Mouse (Mus musculus) midbrain, embryonic 16.5 days (tissue): ENCODE results near the gene Fgfr2. TPM values are rescaled to one million over a fixed set of nuclear protein-coding genes. Genes with fewer than 3 reads are reported as not detected.
"Not testable (repeated sequence)": the region's sequence is repeated elsewhere in the genome, so short reads cannot be mapped to it uniquely, and the experiment has no call there.

Experiments
- ATAC-seq: fragments of 200-750 bp; cut with Nextera tagmentation; 2 replicates; pipeline ENCODE4 v1.8.0; 2017; ENCODE audit warnings: moderate TSS enrichment
- H3K27ac ChIP-seq: fragments of 300-500 bp; sonication (generic); 2 replicates; pipeline ENCODE4 v1.5.1; 2014; ENCODE audit warnings: mild to moderate bottlenecking, low read length, mixed read lengths
- H3K27me3 ChIP-seq: fragments of 300-500 bp; sonication (generic); 2 replicates; pipeline ENCODE4 v1.6.1; 2014; ENCODE audit warnings: low read depth, low read length, mixed read lengths; ENCODE audit not compliant: control insufficient read depth, insufficient read depth
- H3K36me3 ChIP-seq: fragments of 300-500 bp; sonication (generic); 2 replicates; pipeline ENCODE4 v1.6.1; 2014; ENCODE audit warnings: mild to moderate bottlenecking, low read length, moderate library complexity, mixed read lengths; ENCODE audit not compliant: control insufficient read depth, insufficient read depth
- H3K4me1 ChIP-seq: fragments of 300-500 bp; sonication (generic); 2 replicates; pipeline ENCODE4 v1.6.1; 2014; ENCODE audit warnings: mild to moderate bottlenecking, low read length, mixed read lengths; ENCODE audit not compliant: control insufficient read depth, insufficient read depth
- H3K4me2 ChIP-seq: fragments of 300-500 bp; sonication (generic); 2 replicates; pipeline ENCODE4 v1.6.1; 2014; ENCODE audit warnings: mild to moderate bottlenecking, low read length, mixed read lengths
- H3K4me3 ChIP-seq: fragments of 300-500 bp; sonication (generic); 2 replicates; pipeline ENCODE4 v1.5.1; 2014; ENCODE audit warnings: low read depth, mild to moderate bottlenecking, low read length, moderate library complexity, mixed read lengths
- H3K9ac ChIP-seq: fragments of 300-500 bp; sonication (generic); 2 replicates; pipeline ENCODE4 v1.6.1; 2014; ENCODE audit warnings: low read depth, low read length, mixed read lengths
- H3K9me3 ChIP-seq: fragments of 300-500 bp; sonication (generic); replicated peaks from 2 replicates; pipeline ENCODE4 v1.6.1; 2014; ENCODE audit warnings: mild to moderate bottlenecking, low read length, mixed read lengths; ENCODE audit not compliant: control insufficient read depth, poor library complexity, severe bottlenecking
- WGBS: fragments of 180-500 bp; shearing (Covaris S2); extraction: QIAGEN DNeasy Blood & Tissue Kit; methylation state at CpG from one replicate; pipeline ENCODE4 v1.1.7; 2014; 5-methylcytosine and 5-hydroxymethylcytosine counted together
- polyA plus RNA-seq: library from polyadenylated mRNA; unstranded; fragments of >200 nt; fragmentation: Nextera tagmentation; extraction: Ambion mirVana; gene quantifications from 2 replicates; pipeline ENCODE4 v1.2.1, GENCODE M21; 2015

The Fgfr2 gene
- polyA plus RNA-seq, 1 experiment from 2014 or later, result 23.8 TPM

DNA sequence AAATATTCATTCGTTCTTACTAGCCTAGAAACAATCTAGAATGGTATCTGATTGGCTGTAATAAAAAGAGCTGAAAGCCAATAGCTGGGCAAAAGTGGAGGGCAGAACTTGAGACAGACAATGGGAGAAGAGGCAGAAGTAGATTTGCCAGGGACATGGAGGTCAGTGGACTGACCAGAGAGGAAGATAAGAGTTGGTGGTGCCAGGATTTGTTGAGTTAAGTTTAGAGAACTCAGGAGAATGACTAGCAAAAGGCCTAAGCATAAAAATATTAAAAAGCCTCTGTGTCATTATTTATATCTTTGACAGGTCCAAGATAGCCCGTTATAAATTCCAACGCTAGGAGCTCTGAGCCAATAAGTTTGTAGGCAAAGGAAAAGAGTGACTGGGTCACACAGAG lies 2668.9 kb downstream of the Fgfr2 start:
- ATAC-seq, result no peak
- no peak overlapping the region for H3K9ac ChIP-seq
- WGBS, result 93% methylated on average over 3 of the region's 3 CpGs
- no peak overlapping the region for H3K27ac ChIP-seq
- H3K9me3 ChIP-seq, result no peaks in the 10 kb centered on the region
- no peaks in the 10 kb centered on the region for H3K4me1 ChIP-seq
- H3K4me3 ChIP-seq, result no peak overlapping the region
- H3K27me3 ChIP-seq, result no peaks in the 10 kb centered on the region
- H3K36me3 ChIP-seq, result no peaks in the 10 kb centered on the region; the same call in 1 of the 2 replicates
- no peak overlapping the region for H3K4me2 ChIP-seq

DNA sequence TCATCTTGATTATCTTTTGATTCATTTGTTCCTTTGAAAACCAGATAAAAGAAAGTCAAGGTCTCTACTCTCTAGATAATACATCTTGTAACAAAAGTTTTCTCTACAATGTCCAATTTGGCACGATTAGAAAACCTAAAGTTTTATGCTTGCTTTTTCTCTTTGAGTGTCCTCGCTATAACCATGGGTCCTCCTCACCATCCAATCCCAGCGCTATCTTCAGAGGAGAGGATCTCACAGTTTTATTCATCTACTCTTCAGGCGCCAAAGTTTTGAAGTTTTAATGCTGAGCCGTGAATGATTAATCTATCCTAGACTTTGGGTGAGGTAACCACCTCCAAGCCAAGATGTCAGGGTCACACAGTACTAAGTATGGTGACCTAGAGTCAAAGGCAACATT lies 2687.4 kb downstream of the Fgfr2 start:
- no peaks in the 10 kb centered on the region for H3K4me1 ChIP-seq
- ATAC-seq, result no peak
- H3K4me2 ChIP-seq, result no peak overlapping the region
- WGBS, result 93% methylated on average over 5 of the region's 5 CpGs
- H3K27ac ChIP-seq, result no peak overlapping the region
- no peaks in the 10 kb centered on the region for H3K9me3 ChIP-seq
- no peaks in the 10 kb centered on the region for H3K36me3 ChIP-seq
- H3K9ac ChIP-seq, result no peak overlapping the region
- H3K27me3 ChIP-seq, result no peaks in the 10 kb centered on the region
- H3K4me3 ChIP-seq, result no peak overlapping the region

DNA sequence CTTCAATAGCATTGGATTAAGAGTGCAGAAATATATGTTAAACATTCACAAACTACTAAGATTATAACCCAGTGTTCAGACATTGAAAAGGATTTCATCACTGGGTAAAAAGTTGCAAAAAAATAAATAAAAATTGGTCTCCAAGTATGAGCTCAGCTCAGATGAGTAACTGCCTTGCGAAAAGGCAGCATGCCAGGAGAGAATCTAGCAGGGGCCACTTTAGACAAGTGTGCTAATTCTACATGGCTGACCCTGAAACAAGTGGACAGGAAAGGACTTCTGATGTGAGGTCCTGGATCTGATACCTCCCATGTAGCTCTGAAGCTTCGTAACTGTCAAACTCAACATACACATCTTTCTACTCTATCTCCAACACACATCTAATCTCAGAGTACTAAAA lies 2691.0 kb downstream of the Fgfr2 start:
- H3K9me3 ChIP-seq, result no peaks in the 10 kb centered on the region
- H3K27me3 ChIP-seq, result no peaks in the 10 kb centered on the region
- 91% methylated on average over 2 of the region's 2 CpGs for WGBS
- no peak overlapping the region for H3K4me2 ChIP-seq
- no peak for ATAC-seq
- no peak overlapping the region for H3K9ac ChIP-seq
- no peaks in the 10 kb centered on the region for H3K36me3 ChIP-seq
- H3K4me3 ChIP-seq, result no peak overlapping the region
- no peaks in the 10 kb centered on the region for H3K4me1 ChIP-seq
- H3K27ac ChIP-seq, result no peak overlapping the region

DNA sequence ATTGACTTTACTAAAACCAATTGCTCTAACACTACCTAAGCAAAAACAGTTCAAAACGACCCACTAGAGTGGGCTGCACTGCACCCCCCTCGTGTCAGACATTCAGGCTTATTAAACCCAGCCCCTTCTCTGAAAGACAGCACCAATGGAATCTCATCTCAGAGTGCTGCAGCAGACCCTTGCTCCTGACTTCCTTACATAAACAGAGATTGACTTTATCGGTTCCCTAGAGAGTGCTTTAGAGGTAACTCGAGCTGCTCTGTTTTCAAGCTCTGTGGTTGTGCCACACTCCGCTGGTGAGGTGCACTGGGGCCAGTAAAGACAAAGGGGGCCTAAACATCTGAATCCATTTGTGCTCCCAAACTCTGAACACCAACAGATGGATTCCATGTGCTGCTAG lies 2696.6 kb downstream of the Fgfr2 start:
- Histone ChIP-seq H3K9ac (no peak overlapping the region), H3K27me3 (no peaks in the 10 kb centered on the region), H3K4me2 (no peak overlapping the region), H3K9me3 (no peaks in the 10 kb centered on the region), H3K4me1 (no peaks in the 10 kb centered on the region), H3K27ac (no peak overlapping the region), H3K36me3 (no peaks in the 10 kb centered on the region), H3K4me3 (no peak overlapping the region)
- ATAC-seq, result no peak
- WGBS, result 4% methylated on average over 5 of the region's 5 CpGs

DNA sequence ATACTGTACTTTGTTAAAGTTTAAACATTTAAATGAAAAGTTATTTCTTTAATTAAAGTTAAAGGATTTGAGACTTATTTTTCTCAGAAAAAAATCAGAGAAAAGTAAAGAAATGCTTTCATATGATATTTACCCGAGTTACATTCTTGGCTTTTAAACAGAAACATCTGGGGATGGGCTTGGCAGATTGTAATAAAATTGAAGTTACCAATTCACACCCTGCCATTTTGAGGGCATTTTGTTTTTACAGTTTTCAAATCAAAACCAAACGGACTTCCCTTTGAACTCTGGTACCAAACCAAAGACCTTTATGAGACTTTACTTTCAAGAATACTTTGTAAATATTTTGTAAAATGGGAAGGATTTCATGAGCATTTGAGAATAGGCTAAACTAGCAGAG lies 2697.2 kb downstream of the Fgfr2 start:
- no peak overlapping the region for H3K27ac ChIP-seq
- ATAC-seq, result no peak
- no peak overlapping the region for H3K9ac ChIP-seq
- WGBS, result 83% methylated on average over 2 of the region's 2 CpGs
- no peak overlapping the region for H3K4me2 ChIP-seq
- no peaks in the 10 kb centered on the region for H3K4me1 ChIP-seq
- no peak overlapping the region for H3K4me3 ChIP-seq
- H3K27me3 ChIP-seq, result no peaks in the 10 kb centered on the region
- no peaks in the 10 kb centered on the region for H3K36me3 ChIP-seq
- no peaks in the 10 kb centered on the region for H3K9me3 ChIP-seq

DNA sequence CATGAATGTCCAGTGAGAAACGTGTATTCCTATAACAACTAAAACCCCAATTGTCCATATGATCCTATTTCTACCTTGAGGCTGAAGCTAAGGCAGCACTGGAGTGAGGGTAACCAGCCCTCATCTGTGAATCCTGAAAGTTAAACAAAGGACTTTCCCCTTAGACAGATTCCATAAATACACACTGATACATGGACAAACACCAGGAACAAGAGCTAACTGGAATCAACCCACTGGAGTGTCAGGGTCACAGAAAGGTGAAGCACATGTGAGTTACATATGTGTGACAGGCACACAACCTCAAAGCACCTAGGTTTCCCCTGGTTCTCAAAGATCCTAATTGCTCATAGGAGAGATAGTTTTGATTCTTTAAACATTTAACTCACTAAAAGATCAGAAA lies 2703.2 kb downstream of the Fgfr2 start:
- Histone ChIP-seq H3K27ac (no peak overlapping the region), H3K9ac (no peak overlapping the region), H3K4me2 (no peak overlapping the region), H3K4me3 (no peak overlapping the region), H3K36me3 (no peaks in the 10 kb centered on the region), H3K4me1 (no peaks in the 10 kb centered on the region), H3K9me3 (no peaks in the 10 kb centered on the region), H3K27me3 (no peaks in the 10 kb centered on the region)
- ATAC-seq, result no peak
- 71% methylated on average over 1 of the region's 1 CpGs for WGBS

DNA sequence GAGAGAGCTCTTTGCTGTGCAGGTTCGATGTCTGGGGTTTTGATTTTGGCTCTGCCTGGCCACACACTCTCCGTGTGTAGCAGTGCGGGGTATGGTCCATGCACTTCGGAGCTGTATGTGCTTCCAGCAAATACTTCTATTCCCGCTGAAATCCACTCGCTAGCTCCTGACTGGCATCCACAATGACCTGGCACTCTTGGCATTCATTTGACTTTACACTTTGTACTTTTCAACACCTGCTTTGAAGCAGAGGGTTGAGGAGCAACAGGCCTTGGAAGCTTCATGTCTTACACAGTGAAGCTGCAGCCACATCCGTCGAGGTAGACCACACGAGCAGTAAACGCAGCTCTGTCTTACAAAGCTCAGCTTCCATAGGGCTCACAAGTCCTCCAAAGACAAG lies 2715.5 kb downstream of the Fgfr2 start:
- Histone ChIP-seq H3K9me3 (no peaks in the 10 kb centered on the region), H3K4me1 (no peaks in the 10 kb centered on the region), H3K9ac (no peak overlapping the region), H3K36me3 (no peaks in the 10 kb centered on the region), H3K27me3 (no peaks in the 10 kb centered on the region), H3K27ac (no peak overlapping the region; the same call in 1 of the 2 replicates), H3K4me3 (no peak overlapping the region), H3K4me2 (no peak overlapping the region)
- 85% methylated on average over 10 of the region's 10 CpGs for WGBS
- no peak for ATAC-seq

DNA sequence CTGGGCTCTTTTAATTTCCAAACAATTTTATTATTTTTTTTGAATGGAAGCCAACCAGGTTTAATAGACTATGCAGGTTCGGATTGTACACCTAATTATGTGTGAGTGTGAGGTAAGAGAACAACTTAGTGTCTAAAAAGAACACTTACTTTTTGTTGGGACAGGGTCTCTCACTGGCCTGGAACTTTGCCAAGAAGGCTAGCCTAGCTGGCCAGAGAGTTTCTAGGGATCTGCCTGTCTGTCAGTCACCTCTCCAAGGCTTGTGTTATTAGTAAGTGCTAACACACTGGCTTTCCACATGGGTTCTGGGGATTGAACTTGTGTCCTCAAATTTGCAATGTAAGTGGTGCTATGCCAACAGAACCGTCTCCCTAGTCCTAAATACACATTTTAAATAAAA lies 2719.8 kb downstream of the Fgfr2 start:
- Histone ChIP-seq H3K4me3 (no peak overlapping the region), H3K27ac (no peak overlapping the region), H3K9me3 (no peaks in the 10 kb centered on the region), H3K4me1 (no peaks in the 10 kb centered on the region), H3K9ac (no peak overlapping the region), H3K36me3 (no peaks in the 10 kb centered on the region), H3K27me3 (no peaks in the 10 kb centered on the region), H3K4me2 (no peak overlapping the region)
- 72% methylated on average over 2 of the region's 2 CpGs for WGBS
- ATAC-seq, result no peak

DNA sequence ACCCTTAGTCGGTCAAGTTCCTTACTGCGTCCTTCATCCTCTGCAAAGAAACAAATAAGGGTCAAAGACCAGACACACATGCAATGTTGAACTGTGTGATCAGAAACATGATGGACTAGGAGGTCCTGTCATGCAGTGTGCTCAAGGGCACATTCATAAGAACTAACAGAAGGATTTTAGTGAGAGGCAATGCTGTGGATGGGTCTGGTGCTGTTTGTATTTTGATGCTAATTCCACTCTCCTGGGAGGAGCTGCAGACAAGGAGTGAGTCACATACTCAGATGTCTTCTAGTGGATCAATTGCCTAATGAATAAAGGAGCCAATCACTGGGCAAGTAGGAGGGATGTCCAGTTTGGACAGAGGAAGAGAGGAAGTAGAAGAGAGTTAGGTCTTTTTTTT lies 2728.5 kb downstream of the Fgfr2 start:
- no peaks in the 10 kb centered on the region for H3K4me1 ChIP-seq
- WGBS, result 94% methylated on average over 2 of the region's 2 CpGs

DNA sequence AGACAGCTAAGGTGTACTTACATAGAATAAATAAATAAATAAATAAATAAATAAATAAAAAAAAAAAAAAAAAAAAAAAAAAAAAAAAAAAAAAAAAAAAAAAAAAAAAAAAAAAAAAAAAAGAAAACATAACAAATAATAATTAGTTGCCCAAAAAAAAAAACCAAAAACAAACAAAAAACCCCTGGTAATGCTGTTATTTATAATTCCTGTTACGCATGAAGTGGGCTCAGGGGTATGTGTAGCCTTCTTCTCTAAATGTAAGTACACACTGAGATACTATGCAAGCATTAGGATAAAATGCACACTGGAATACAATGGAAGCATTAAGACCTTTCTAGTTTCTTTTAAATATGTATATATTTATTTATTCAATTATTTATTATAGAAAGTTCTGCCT lies 2733.1 kb downstream of the Fgfr2 start:
- not testable (repeated sequence) for H3K27me3 ChIP-seq, H3K9me3 ChIP-seq, H3K4me2 ChIP-seq, H3K27ac ChIP-seq, H3K4me1 ChIP-seq, H3K4me3 ChIP-seq, ATAC-seq, H3K9ac ChIP-seq, H3K36me3 ChIP-seq
- WGBS, result 100% methylated on average over 1 of the region's 1 CpGs

More for the DNA sequence above, 2728.5 kb downstream of the Fgfr2 start:
- Histone ChIP-seq H3K27ac (no peak overlapping the region), H3K27me3 (no peaks in the 10 kb centered on the region), H3K4me3 (no peak overlapping the region), H3K36me3 (peaks cover 5% of the 10 kb centered on the region; the same call in 1 of the 2 replicates), H3K9ac (no peak overlapping the region), H3K9me3 (no peaks in the 10 kb centered on the region), H3K4me2 (no peak overlapping the region)
- no peak for ATAC-seq
